Mouse (Mus musculus) midbrain, embryonic 12.5 days (tissue): ENCODE results near the gene Stra8. TPM values are rescaled to one million over a fixed set of nuclear protein-coding genes. Genes with fewer than 3 reads are reported as not detected.
A peak's percentile ranks its signal among the peaks of the same experiment; 100 is the strongest.

ENCODE experiments used
- ATAC-seq: fragments of 200-750 bp; cut with Nextera tagmentation; 2 replicates; pipeline ENCODE4 v1.8.0; 2017; ENCODE audit warnings: low read depth, moderate TSS enrichment, moderate library complexity; ENCODE audit not compliant: low FRiP score
- H3K27ac ChIP-seq: fragments of 300-500 bp; sonication (generic); replicated peaks from 2 replicates; pipeline ENCODE4 v1.5.1; 2016; ENCODE audit warnings: mild to moderate bottlenecking
- H3K27me3 ChIP-seq: fragments of 300-500 bp; sonication (generic); 2 replicates; pipeline ENCODE4 v1.6.1; 2016; ENCODE audit warnings: mild to moderate bottlenecking
- H3K36me3 ChIP-seq: fragments of 300-500 bp; sonication (generic); 2 replicates; pipeline ENCODE4 v1.6.1; 2016
- H3K4me1 ChIP-seq: fragments of 300-500 bp; sonication (generic); 2 replicates; pipeline ENCODE4 v1.6.1; 2016
- H3K4me2 ChIP-seq: fragments of 300-500 bp; sonication (generic); replicated peaks from 2 replicates; pipeline ENCODE4 v1.6.1; 2016; ENCODE audit warnings: mild to moderate bottlenecking, moderate library complexity
- H3K4me3 ChIP-seq: fragments of 300-500 bp; sonication (generic); 2 replicates; pipeline ENCODE4 v1.5.1; 2016; ENCODE audit warnings: mild to moderate bottlenecking
- H3K9ac ChIP-seq: fragments of 300-500 bp; sonication (generic); replicated peaks from 2 replicates; pipeline ENCODE4 v1.6.1; 2016; ENCODE audit warnings: mild to moderate bottlenecking, moderate library complexity
- H3K9me3 ChIP-seq: fragments of 300-500 bp; sonication (generic); 2 replicates; pipeline ENCODE4 v1.6.1; 2016; ENCODE audit warnings: mild to moderate bottlenecking
- WGBS: fragments of 180-500 bp; shearing (Covaris S2); methylation state at CpG from one replicate; pipeline ENCODE4 v1.1.7; 2016; 5-methylcytosine and 5-hydroxymethylcytosine counted together
- polyA plus RNA-seq: library from polyadenylated mRNA; unstranded; fragments of >200 nt; fragmentation: Nextera tagmentation; extraction: Ambion mirVana; gene quantifications from 2 replicates; pipeline ENCODE4 v1.2.1, GENCODE M21; 2016

The Stra8 gene
- polyA plus RNA-seq, 1 experiment from 2014 or later: not detected

GRCm38 (mm10) chr6:34904361-34904760 lies 15.6 kb upstream of the Stra8 start:
- H3K27me3 ChIP-seq: no peaks in the 10 kb centered on the region
- no peak for ATAC-seq
- H3K9ac ChIP-seq: no peak overlapping the region
- no peak overlapping the region for H3K27ac ChIP-seq
- H3K9me3 ChIP-seq: no peaks in the 10 kb centered on the region
- peaks cover 8% of the 10 kb centered on the region; the same call in 1 of the 2 replicates for H3K4me1 ChIP-seq
- peaks cover 55% of the 10 kb centered on the region for H3K36me3 ChIP-seq
- H3K4me3 ChIP-seq: no peak overlapping the region
- 87% methylated on average over 6 of the region's 6 CpGs for WGBS
- H3K4me2 ChIP-seq: no peak overlapping the region

GRCm38 (mm10) chr6:34906125-34906524 lies 13.8 kb upstream of the Stra8 start:
- ATAC-seq: no peak
- Histone ChIP-seq H3K9me3 (no peaks in the 10 kb centered on the region), H3K27me3 (no peaks in the 10 kb centered on the region), H3K27ac (no peak overlapping the region), H3K4me3 (no peak overlapping the region), H3K4me2 (no peak overlapping the region), H3K4me1 (peaks cover 16% of the 10 kb centered on the region), H3K9ac (no peak overlapping the region), H3K36me3 (peaks cover 42% of the 10 kb centered on the region)
- 88% methylated on average over 2 of the region's 2 CpGs for WGBS

GRCm38 (mm10) chr6:34906661-34907060 lies 13.3 kb upstream of the Stra8 start:
- Histone ChIP-seq H3K4me3 (no peak overlapping the region), H3K9me3 (no peaks in the 10 kb centered on the region), H3K27ac (no peak overlapping the region), H3K4me2 (no peak overlapping the region), H3K27me3 (no peaks in the 10 kb centered on the region), H3K9ac (no peak overlapping the region), H3K4me1 (peaks cover 16% of the 10 kb centered on the region), H3K36me3 (peaks cover 39% of the 10 kb centered on the region)
- 96% methylated on average over 4 of the region's 4 CpGs for WGBS
- no peak for ATAC-seq

- Histone ChIP-seq H3K4me3 (no peak overlapping the region), H3K9me3 (no peaks in the 10 kb centered on the region), H3K4me1 (peaks cover 11% of the 10 kb centered on the region), H3K4me2 (no peak overlapping the region), H3K27me3 (no peaks in the 10 kb centered on the region), H3K36me3 (peaks cover 34% of the 10 kb centered on the region), H3K27ac (no peak overlapping the region), H3K9ac (no peak overlapping the region)
- ATAC-seq: no peak
- WGBS: 72% methylated on average over 2 of the region's 2 CpGs
These were observed 12.8 kb upstream of the Stra8 start for GRCm38 (mm10) chr6:34907121-34907614.

GRCm38 (mm10) chr6:34907696-34908260 lies 12.2 kb upstream of the Stra8 start:
- H3K4me1 ChIP-seq: peaks cover 11% of the 10 kb centered on the region
- no peak overlapping the region for H3K9ac ChIP-seq
- H3K36me3 ChIP-seq: peaks cover 32% of the 10 kb centered on the region
- H3K4me2 ChIP-seq: no peak overlapping the region
- no peak overlapping the region for H3K27ac ChIP-seq
- H3K4me3 ChIP-seq: no peak overlapping the region
- H3K27me3 ChIP-seq: no peaks in the 10 kb centered on the region
- H3K9me3 ChIP-seq: no peaks in the 10 kb centered on the region
- WGBS: 92% methylated on average over 18 of the region's 18 CpGs
- no peak for ATAC-seq

GRCm38 (mm10) chr6:34909631-34910345 lies 10.2 kb upstream of the Stra8 start:
- no peaks in the 10 kb centered on the region for H3K27me3 ChIP-seq
- peaks cover 11% of the 10 kb centered on the region for H3K4me1 ChIP-seq
- no peaks in the 10 kb centered on the region for H3K9me3 ChIP-seq
- peak overlapping the region; percentile 69 for H3K4me2 ChIP-seq
- WGBS: 59% methylated on average over 8 of the region's 8 CpGs
- ATAC-seq: no peak
- peak overlapping the region; percentile 71 for H3K9ac ChIP-seq
- H3K36me3 ChIP-seq: peaks cover 22% of the 10 kb centered on the region
- peak overlapping the region; percentile 80; the same call in 1 of the 2 replicates for H3K27ac ChIP-seq
- H3K4me3 ChIP-seq: peak overlapping the region; percentile 75

- Histone ChIP-seq H3K4me3 (peak within 1 kb of the TSS; percentile 75), H3K4me2 (peak within 1 kb of the TSS; percentile 69), H3K27ac (peak within 1 kb of the TSS; percentile 80), H3K9me3 (no peaks in the 10 kb centered on the region), H3K27me3 (no peaks in the 10 kb centered on the region), H3K9ac (peak within 1 kb of the TSS; percentile 71), H3K36me3 (peaks cover 17% of the 10 kb centered on the region), H3K4me1 (peaks cover 11% of the 10 kb centered on the region)
- WGBS: under 1% methylated on average over 63 of the region's 64 CpGs
- peak; percentile 93 for ATAC-seq
These were observed 9.4 kb upstream of the Stra8 start, which contains the start of gene Wdr91 for GRCm38 (mm10) chr6:34910371-34911219. Wdr91 (minus strand) TSS chr6:34910876.

GRCm38 (mm10) chr6:34913341-34914040 lies 6.5 kb upstream of the Stra8 start:
- H3K27me3 ChIP-seq: no peaks in the 10 kb centered on the region
- no peak overlapping the region for H3K4me2 ChIP-seq
- peaks cover 11% of the 10 kb centered on the region for H3K4me1 ChIP-seq
- WGBS: 87% methylated on average over 13 of the region's 13 CpGs
- no peak overlapping the region for H3K9ac ChIP-seq
- H3K4me3 ChIP-seq: no peak overlapping the region
- no peak for ATAC-seq
- H3K9me3 ChIP-seq: no peaks in the 10 kb centered on the region
- no peak overlapping the region for H3K27ac ChIP-seq
- H3K36me3 ChIP-seq: no peaks in the 10 kb centered on the region

- H3K9me3 ChIP-seq: no peaks in the 10 kb centered on the region
- H3K36me3 ChIP-seq: no peaks in the 10 kb centered on the region
- H3K4me3 ChIP-seq: no peak overlapping the region
- no peaks in the 10 kb centered on the region for H3K27me3 ChIP-seq
- no peak overlapping the region for H3K4me2 ChIP-seq
- 79% methylated on average over 3 of the region's 3 CpGs for WGBS
- peaks cover 7% of the 10 kb centered on the region for H3K4me1 ChIP-seq
- H3K27ac ChIP-seq: no peak overlapping the region
- H3K9ac ChIP-seq: no peak overlapping the region
- ATAC-seq: no peak
These were observed 5.5 kb upstream of the Stra8 start for GRCm38 (mm10) chr6:34914462-34914861.

GRCm38 (mm10) chr6:34919146-34919545 lies 817 bp upstream of the Stra8 start:
- H3K27ac ChIP-seq: no peak overlapping the region
- no peaks in the 10 kb centered on the region for H3K4me1 ChIP-seq
- ATAC-seq: no peak
- WGBS: 82% methylated on average over 7 of the region's 7 CpGs
- H3K4me3 ChIP-seq: no peak overlapping the region
- H3K4me2 ChIP-seq: no peak overlapping the region
- no peaks in the 10 kb centered on the region for H3K36me3 ChIP-seq
- no peaks in the 10 kb centered on the region for H3K27me3 ChIP-seq
- H3K9ac ChIP-seq: no peak overlapping the region
- H3K9me3 ChIP-seq: no peaks in the 10 kb centered on the region

GRCm38 (mm10) chr6:34920631-34921030 lies 668 bp downstream of the Stra8 start:
- no peak for ATAC-seq
- H3K27ac ChIP-seq: no peak overlapping the region
- no peak overlapping the region for H3K4me3 ChIP-seq
- WGBS: 95% methylated on average over 12 of the region's 12 CpGs
- no peak overlapping the region for H3K9ac ChIP-seq
- H3K4me2 ChIP-seq: no peak overlapping the region
- H3K27me3 ChIP-seq: no peaks in the 10 kb centered on the region
- H3K9me3 ChIP-seq: no peaks in the 10 kb centered on the region
- H3K36me3 ChIP-seq: no peaks in the 10 kb centered on the region
- H3K4me1 ChIP-seq: no peaks in the 10 kb centered on the region
